Mouse (Mus musculus) right cerebral cortex, postnatal 14 days (tissue): ENCODE results near the gene Chd1.
A peak's percentile ranks its signal among the peaks of the same experiment; 100 is the strongest.
"Not testable (repeated sequence)": the region's sequence is repeated elsewhere in the genome, so short reads cannot be mapped to it uniquely, and the experiment has no call there.

ENCODE experiments used
- DNase-seq: peaks from one replicate; pipeline ENCODE4 v3.0.0; 2022

The Chd1 gene

DNA sequence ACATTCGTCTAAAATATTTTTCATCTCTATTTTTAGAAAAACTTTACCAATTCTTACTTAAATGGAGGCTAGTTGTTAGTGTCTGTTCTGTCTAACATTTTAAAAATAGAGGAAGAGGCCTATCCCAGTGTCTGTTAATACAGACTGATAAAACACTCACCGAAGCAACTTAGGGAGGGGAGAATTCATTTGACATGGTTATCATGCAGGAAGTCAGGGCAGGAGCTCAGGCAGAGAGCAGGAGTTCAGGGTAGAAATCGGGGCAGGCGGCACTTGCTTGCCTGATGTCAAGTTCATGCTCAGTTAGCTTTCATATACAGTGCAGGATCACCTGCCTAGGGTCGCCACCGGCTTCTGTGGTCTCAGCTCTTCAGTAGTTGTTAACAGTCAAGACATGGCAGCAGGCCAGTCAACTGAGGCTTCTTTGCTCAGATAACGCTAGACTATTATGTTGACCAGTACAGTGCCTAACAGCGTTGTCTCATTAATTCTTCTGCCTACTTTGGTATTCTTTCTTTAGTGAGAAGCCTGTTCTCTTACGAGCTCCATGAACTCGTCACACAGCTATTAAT is 32.7 kb downstream of the Chd1 start:
- no peak for DNase-seq

DNA sequence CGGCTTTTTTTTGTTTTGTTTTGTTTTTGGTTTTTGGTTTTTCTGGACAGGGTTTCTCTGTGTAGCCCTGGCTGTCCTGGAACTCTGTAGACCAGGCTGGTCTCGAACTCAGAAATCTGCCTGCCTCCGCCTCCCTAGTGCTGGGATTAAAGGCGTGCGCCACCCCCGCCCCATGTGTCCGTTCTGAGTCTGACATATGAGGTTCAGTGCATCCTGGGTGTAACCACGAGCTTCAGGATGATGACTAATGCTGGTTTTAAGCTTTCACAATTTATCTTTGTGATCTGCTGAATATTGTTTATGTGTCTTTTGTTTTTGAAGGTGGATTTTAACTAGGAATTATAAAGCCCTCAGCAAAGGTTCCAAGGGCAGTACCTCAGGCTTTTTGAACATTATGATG is 37.1 kb downstream of the Chd1 start:
- no peak for DNase-seq

DNA sequence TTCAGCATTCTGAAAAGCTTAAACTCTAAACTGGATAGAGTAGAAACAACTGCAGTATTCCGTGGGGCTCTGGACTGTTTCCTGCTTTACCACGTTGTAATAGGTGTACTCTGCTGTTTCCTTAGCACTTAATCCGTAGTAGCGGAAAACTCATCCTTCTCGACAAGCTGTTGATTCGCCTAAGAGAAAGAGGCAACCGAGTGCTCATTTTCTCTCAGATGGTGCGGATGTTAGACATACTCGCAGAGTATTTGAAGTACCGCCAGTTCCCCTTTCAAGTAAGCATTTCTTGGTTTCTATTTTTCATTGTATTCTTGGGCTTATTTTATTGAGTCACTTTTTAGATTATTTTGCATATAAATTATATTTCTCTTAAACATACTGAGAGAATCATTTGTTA is 38.2 kb downstream of the Chd1 start:
- no peak for DNase-seq

DNA sequence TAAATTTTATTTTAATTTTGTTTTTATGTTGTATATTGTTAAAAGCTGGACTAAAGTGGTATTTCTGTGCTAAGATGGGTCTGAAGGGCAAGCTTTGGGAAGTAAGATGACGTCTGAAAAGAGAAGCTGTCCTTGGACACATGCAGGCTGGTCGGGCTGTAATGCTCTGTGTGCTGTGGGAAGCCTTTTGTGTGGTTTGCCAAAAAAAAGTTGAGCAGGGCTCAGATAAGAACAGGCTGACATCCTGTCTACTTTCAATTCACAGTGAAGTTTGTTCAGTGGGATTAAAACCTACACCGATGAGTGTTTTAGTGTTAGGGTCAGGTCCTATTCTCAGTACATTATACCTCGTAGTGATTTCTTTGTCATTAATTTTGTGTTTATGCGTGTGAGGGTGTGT is 38.6 kb downstream of the Chd1 start:
- no peak for DNase-seq

DNA sequence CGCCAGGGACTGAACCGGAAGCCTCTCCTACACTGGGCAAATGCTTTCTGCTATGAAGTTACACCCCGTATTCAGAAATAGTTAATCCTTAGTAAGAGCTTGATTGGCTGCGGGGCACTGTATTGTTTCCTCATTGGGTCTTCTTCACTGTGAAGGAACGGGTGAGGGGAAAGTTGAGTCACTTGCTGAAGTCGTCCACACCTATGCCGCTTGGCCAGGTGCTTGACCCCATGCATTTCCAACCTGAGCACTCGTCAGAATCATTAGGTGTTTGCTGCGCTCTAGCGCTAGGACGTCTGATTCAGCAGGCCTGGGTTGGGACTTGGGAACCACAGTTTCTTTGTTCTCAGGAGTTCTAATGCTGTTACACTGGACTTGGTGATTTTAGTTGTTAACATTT is 41.9 kb downstream of the Chd1 start:
- DNase-seq, result no peak

DNA sequence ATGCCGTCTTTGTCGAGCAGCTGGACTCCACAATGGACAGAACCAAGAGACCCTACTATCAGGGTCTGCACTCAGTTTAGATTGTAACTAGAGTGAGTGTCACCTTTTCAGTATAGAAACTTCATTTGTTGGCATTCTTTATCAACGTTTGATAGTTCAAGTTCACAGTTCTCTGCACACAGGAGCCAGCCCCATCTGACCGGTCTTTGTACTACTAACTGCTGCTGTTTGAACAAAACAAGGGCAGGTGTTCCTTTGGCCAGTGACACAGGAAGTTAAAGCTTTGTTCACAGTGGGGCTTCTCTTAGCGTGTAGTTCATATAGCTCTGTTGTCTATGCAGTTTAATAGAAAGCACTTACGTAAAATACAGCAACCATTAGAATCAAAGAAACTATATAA is 43.3 kb downstream of the Chd1 start:
- no peak for DNase-seq

DNA sequence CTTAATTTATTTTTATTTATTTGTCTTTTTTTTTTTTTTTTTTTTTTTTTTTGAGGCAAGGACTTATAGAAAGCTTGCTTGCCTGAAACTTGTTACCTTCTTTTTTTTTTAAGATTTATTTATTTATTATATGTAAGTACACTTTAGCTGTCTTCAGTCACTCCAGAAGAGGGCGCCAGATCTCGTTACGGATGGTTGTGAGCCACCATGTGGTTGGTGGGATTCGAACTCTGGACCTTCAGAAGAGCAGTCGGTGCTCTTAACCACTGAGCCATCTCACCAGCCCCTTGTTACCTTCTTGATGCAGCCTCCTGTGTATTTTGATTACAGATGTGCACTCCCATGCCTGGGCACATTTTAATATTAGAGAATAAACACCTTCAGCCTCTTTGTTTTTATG is 46.5 kb downstream of the Chd1 start:
- not testable (repeated sequence) for DNase-seq

DNA sequence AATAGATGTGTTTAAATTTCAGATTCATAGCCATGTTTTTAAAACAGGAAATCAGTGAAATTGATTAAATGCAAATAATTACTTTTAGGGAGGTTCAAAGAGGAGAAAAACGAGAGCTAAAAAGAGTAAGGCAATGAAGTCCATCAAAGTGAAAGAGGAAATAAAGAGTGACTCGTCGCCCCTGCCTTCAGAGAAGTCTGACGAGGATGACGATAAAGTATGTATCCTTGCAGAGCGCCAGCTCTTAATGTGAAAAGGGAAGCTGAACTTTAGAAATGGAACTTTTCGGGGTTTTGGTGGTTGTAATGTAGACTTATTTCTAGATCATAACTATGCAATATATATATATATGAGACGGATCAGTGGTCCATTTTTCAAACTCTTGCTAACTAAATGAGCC is 56.4 kb downstream of the Chd1 start:
- no peak for DNase-seq

- no peak for DNase-seq
Observed at GRCm38 (mm10) chr17:15769081-15769724, 64.4 kb downstream of the Chd1 start.

DNA sequence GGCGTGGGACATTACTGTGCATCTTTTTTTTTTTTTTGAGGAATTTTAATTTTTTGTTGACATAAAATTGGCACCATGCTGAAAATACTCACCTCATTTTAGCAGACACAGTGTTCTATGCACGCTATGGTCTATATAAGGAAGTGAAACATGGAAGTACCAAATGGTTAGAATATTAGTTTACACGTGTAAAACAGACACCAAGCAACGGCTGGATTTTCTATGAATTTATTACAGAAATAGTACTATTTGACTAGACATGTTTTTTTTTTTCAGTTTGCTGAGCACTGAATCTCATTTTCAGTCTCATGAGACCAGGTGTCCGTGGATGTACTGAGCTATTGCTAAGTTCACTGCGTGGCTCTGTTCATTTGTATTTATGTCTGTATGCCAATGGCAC is 69.2 kb downstream of the Chd1 start:
- DNase-seq, result no peak

DNA sequence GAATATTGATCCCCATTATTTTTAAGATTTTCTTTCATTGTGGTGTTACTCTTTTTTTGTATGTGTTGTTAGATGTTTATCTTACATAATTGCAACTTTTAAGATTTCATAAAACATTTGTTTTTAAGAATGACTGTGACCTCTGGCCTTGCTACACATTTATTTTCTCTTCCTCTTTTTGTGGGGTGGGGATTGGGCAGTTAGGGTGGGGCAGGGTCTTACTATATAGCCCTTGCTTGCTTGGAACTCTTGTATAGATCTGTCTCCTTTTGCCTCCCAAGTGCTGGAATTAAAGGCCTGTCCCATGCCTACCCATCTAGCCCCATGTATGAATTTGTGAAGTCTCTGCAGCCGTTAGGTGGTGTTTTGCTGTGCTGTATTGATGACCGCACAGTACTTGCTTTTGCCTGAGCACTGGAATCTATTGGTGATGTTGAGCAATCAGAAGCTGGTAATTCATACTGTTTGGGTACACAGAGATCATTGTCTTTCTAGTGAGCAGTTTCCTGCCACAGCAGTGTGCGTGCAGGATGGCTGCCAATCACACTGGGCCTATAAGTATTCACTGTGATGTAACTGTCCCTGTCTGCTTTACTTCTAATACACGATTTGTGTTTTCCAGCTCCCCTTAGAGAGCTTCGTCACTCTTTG is 69.9 kb downstream of the Chd1 start:
- no peak for DNase-seq

GRCm38 (mm10) chr17:15776349-15776748 is 71.6 kb downstream of the Chd1 start:
- no peak for DNase-seq

- peak; percentile 11 for DNase-seq
Observed at GRCm38 (mm10) chr17:15777979-15778378, 73.2 kb downstream of the Chd1 start.

DNA sequence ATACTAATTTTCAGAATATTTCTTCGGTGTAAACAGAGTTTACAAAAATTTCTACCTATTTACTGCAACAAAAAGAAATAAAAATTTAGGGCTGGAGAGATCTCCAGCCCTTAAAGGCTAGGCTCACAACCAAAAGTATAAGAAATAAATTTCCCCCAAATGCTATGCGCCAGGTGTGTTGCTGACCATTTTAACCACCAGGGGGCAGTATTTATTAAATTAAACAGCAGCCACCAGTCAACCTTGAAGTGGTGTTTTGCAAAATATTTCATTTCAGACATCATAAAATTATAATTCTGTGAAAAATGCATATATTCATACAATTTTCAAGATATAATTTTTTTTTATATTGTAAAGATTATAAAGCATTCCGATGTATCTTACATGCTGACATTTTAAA is 82.3 kb downstream of the Chd1 start:
- peak; percentile 15 for DNase-seq

GRCm38 (mm10) chr17:15790716-15791115 is 85.9 kb downstream of the Chd1 start:
- DNase-seq, result no peak

GRCm38 (mm10) chr17:15799195-15799793 is 94.5 kb downstream of the Chd1 start:
- DNase-seq, result no peak

- no peak for DNase-seq
Observed at GRCm38 (mm10) chr17:15804008-15804812, 99.4 kb downstream of the Chd1 start.

GRCm38 (mm10) chr17:15807295-15807984 is 102.7 kb downstream of the Chd1 start:
- DNase-seq, result no peak

- DNase-seq, result no peak
Observed at GRCm38 (mm10) chr17:15808015-15808414, 103.2 kb downstream of the Chd1 start.

DNA sequence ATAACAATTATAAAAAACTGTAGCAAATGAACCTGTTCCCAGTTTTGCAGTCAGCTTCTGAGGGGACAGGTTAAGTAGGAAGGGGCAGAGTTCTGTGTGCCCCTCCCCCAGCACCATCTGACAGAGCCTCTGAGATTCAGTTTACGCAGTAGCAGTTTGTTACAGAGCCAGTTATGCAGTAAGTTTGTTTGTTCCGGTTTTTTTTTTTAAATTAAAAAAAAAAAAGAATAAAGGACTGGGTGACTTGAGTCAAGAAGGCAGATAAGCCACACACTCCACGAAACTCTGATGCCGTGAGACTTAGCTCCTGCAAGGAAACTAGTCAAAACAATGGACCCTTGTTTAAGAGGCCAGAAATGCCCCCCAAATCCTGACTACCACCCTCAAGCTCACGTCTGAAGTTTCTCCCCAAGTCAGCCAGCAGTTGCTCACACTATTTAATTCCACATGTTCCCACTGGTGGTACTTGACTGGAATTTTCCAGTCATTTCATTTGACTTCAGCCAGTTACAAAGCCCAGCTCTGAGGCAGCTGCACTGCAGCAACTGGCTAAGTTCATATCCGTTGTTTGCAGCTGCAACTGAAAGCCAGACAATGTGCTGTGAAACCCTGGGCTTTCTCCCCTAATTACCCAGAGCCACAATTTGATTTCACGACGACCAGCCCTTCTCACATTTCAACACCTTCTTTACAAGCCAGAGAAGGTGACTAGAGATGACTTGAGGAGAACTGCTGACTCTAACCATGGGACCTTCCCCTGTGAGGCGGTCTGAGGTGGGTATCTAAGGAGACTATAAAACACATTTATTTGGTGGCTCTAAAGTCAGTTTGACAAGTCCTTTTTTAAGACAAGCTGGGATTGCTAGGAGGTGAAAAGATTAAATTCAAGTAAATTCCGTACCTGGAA is 104.0 kb downstream of the Chd1 start:
- no peak for DNase-seq

DNA sequence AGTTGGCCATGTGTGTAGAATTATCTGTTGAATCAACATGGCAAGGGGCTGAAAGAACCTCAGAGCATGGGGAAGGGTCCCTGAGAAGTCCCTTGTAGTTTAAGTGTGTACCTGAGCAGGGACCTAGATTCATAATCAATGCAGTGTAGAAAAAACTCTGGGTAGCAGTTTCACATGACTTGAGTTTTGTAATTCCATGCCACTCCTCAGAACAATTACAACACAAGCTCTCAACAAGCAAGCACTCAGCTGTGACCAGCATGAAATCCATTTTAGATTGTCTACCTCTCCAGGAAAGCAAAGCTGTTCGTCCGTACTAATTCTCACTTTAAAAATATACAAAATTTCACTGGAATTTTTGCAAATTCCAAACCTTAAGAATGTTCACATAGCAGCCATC is 105.2 kb downstream of the Chd1 start:
- DNase-seq, result no peak
